Mouse (Mus musculus): ENCODE measurements at regions not wholly inside any gene's neighbourhood (a gene's known extent, or its start where the extent isn't known, plus 50 kb on each side); places are given as distances from the start of the nearest gene placed in this dataset.

- no peak for DNase-seq (ENCODE audit: low spot score in 2 of 2)
Observed at GRCm38 (mm10) chr6:47354515-47354914, 98.7 kb upstream of the Cul1 start.

DNA sequence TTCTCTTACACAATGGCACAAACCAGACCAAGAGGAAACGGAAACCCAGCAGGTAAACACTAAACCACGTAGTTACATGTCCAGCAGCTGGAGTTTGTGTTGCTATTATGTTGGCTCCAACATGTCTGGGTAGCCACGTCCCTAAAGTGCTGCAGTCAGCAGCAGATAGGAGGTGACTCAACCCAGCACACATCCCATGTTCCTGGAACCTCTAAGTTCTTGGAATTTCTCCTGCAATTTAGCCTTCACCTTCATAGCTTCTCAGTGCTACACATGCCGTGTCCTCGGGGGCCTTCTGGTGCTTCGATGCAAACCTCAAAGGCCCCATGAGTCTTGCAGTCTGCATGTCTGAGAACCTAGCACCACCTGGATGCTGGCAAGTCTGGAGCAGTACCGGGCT is 97.7 kb upstream of the Cul1 start:
- no peak for DNase-seq (ENCODE audit: low spot score in 2 of 2)

- no peak for DNase-seq (ENCODE audit: low spot score in 2 of 2)
Observed at GRCm38 (mm10) chr6:47356500-47356899, 96.7 kb upstream of the Cul1 start.

GRCm38 (mm10) chr6:47358686-47359085 is 94.5 kb upstream of the Cul1 start:
- DNase-seq (ENCODE audit: low spot score in 2 of 2): peak in 1 of 2 experiments; percentile 24

DNA sequence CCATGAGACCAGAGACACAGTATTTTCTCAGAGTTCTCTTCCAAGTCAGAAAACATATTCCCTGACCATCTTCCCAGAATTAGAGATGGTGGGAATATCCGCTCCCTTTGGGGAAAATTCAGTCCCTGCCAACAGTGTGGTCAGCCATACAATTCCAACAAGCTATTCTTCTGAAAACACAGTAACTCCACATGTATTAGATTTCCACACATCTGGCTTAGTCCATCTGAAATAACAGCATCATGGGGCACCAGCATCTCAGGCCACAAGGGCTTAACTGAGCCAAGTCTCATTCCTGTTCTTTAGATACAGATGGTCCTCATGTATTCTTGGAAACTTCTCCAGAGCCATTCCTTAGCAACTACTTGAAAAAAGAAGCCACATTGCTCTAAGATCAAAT is 89.2 kb upstream of the Cul1 start:
- DNase-seq (ENCODE audit: low spot score in 2 of 2): no peak

DNA sequence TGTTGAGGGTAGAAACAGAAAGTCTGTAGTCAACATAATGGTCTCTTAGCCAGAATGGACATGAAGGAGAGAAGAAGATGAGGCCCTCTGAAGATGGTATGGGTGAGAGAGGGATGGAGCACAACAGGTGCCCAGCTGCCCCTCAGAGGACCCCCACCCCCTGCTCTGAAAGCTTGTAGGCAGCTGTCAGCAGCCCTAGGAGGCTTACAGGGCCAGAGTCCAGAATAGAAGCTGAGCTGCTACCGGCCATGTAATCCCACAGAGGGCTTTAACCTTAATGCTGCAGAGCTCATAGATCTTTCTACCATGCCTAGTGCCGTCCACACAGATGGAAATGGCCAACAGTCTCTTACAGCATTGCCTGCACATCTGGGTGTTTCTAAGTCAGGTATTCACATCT is 88.6 kb upstream of the Cul1 start:
- DNase-seq (ENCODE audit: low spot score in 2 of 2): no peak

GRCm38 (mm10) chr6:47365651-47366645 is 87.2 kb upstream of the Cul1 start:
- no peak for DNase-seq (ENCODE audit: low spot score in 2 of 2)

GRCm38 (mm10) chr6:47367461-47367860 is 85.7 kb upstream of the Cul1 start:
- no peak for DNase-seq (ENCODE audit: low spot score in 2 of 2)

- DNase-seq (ENCODE audit: low spot score in 2 of 2): no peak
Observed at GRCm38 (mm10) chr6:47375705-47376104, 77.5 kb upstream of the Cul1 start.

GRCm38 (mm10) chr6:47381451-47381850 is 71.7 kb upstream of the Cul1 start:
- no peak for DNase-seq (ENCODE audit: low spot score in 2 of 2)

- DNase-seq (ENCODE audit: low spot score in 2 of 2): no peak
Observed at GRCm38 (mm10) chr6:47386550-47386949, 66.6 kb upstream of the Cul1 start.

- DNase-seq (ENCODE audit: low spot score in 2 of 2): no peak
Observed at GRCm38 (mm10) chr6:47389908-47390307, 63.3 kb upstream of the Cul1 start.

GRCm38 (mm10) chr6:47390436-47391002 is 62.7 kb upstream of the Cul1 start:
- no peak for DNase-seq (ENCODE audit: low spot score in 2 of 2)

GRCm38 (mm10) chr6:47391014-47391802 is 62.0 kb upstream of the Cul1 start:
- no peak for DNase-seq (ENCODE audit: low spot score in 2 of 2)

DNA sequence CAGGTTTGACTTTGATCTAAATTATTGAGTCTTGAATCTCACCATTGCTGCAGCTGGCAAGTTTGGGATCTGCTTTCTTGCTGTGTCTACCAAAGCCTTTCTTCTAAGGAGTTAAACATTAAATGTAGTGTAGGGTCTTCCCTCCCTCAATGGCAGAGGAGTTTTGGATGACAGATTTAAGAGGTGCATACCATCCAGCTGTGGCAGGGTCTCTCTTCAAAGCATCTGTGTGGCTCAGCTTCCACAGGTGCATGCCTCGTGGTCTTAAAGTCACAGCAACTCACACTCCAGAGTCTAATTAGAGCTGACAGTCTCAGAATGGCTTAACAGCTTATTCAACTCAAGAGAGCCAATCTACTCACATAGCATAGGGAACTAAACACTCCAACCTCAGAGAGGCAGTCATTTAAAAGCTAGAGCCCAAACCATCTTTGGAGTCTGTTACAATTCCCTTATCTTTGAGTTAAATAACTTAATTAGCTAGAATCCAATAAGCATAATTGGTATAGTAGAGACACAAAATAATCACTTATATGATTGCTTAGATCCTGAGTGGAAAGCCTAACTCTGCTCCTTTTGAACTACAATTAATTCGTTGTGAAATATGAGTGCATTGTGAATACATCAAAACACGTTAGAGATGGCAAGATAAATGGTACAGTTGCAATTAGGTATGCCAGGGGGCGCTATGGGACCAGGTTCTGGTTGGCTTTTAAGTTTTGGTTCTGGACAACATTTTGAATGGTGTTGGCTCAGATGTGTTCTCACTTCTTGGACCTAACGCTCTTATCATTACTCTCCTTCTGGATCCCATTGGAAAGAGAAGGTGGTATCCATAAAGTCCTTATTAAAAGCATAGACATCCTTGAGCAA is 57.5 kb upstream of the Cul1 start:
- peak; percentile 61 to 76 for DNase-seq (ENCODE audit: low spot score in 2 of 2)

Data from natural killer cell, adult 2 months (primary cell).